Mouse (Mus musculus): ENCODE results near the gene Zbed5.

DNA sequence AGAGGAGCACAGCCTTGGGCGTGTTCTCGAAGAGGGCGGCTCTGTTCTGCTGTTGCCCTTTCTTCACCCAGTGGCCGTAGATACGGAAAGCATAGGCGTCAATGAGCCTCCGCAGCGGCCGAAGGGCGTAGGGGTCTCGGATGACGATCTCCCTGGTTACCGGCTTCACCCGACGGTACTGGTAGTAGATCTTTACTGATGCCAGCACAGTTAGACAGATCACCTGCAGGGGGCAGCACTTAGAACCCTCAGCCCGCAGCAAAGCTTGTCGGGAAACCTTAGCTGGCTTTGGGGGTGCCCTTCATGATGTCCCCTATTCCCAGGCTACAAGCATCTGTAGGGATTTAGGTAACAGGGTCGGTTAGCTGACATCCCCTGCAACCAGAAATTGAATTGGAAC is 31.1 kb upstream of the Zbed5 start:
- TF ChIP-seq CTCF (conservative IDR thresholded peaks at IDR 0.05; ENCODE audit: insufficient read depth, insufficient read length, low read depth, low read length) (peak; percentile 54; the same call in 1 of the 2 replicates), POLR2A (IDR thresholded peaks at IDR 0.05; ENCODE audit: low read depth, low read length) (no peak)

All from kidney, adult 2 months (tissue).